Mouse (Mus musculus): ENCODE measurements around the gene Srp9. TPM values are rescaled to one million over a fixed set of nuclear protein-coding genes. Genes with fewer than 3 reads are reported as not detected.

Gene Srp9
- polyA plus RNA-seq, 1 experiment from 2014 or later, result 179 TPM

DNA sequence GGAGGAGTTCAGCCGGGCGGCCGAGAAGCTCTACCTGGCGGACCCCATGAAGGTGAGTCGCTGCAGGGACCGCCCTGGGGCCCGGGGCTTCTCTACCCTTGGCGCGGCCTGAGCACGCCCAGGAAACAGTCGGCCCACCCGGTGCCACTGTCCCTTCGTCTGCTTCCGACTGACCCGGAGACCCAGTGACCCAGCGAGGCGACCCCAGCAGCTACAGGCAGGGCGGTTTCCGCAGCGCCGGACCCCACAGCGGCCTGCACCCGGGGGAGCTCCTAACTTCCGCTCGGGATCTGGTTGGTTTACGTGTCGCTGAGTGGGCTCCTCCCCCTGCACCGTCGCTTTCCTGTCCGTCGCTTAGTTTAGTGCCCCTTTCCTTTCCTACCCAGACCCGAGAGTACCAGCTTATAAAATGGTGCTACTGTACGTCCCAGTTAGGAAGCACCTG, 409 bp downstream of the Srp9 start:
- DNase-seq (ENCODE audit: low spot score) (peak; percentile 84), ATAC-seq (ENCODE audit: low FRiP score) (peak; percentile 95)
- peak overlapping the region; percentile 64 for H3K9ac ChIP-seq (ENCODE audit: low read depth, low read length)
- peak overlapping the region; percentile 66 for H3K27ac ChIP-seq (ENCODE audit: low read depth, low read length)
- WGBS, result under 1% methylated on average over 33 of the region's 33 CpGs
- H3K4me3 ChIP-seq (ENCODE audit: low read depth, low read length), result peak overlapping the region; percentile 62
- H3K4me2 ChIP-seq (replicated peaks; ENCODE audit: low read depth, low read length), result peak overlapping the region; percentile 47
- H3K36me3 ChIP-seq (ENCODE audit: control insufficient read depth, insufficient read depth, low read length), result no peaks in the 10 kb centered on the region
- H3K27me3 ChIP-seq (ENCODE audit: control insufficient read depth, insufficient read depth, low read length), result no peaks in the 10 kb centered on the region
- H3K9me3 ChIP-seq (ENCODE audit: control insufficient read depth, low read length), result no peaks in the 10 kb centered on the region
- H3K4me1 ChIP-seq (replicated peaks; ENCODE audit: control insufficient read depth, insufficient read depth, low read length), result no peaks in the 10 kb centered on the region

DNA sequence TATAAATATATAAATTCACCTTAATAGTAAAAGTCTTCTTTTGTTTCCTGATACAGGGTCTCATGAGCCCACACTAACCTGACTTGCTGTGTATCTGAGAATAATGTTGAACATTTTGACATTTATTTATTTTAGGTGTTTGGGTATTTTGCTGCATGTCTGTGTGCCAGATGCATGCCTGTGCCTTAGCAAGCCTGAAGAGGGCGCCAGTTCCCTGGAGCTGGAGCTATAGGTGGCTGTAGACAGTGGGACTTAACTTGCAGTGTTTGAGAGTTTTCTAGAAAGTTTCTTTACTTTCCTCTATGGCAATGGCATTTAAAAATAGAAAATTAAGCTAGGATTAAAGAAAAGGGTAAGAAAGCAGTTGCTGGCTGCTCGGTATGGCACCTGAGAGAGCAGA, 6.3 kb downstream of the Srp9 start:
- H3K4me3 ChIP-seq (ENCODE audit: low read depth, low read length), result no peak overlapping the region
- no peak for ATAC-seq (ENCODE audit: low FRiP score)
- WGBS, result 57% methylated on average over 2 of the region's 2 CpGs

DNA sequence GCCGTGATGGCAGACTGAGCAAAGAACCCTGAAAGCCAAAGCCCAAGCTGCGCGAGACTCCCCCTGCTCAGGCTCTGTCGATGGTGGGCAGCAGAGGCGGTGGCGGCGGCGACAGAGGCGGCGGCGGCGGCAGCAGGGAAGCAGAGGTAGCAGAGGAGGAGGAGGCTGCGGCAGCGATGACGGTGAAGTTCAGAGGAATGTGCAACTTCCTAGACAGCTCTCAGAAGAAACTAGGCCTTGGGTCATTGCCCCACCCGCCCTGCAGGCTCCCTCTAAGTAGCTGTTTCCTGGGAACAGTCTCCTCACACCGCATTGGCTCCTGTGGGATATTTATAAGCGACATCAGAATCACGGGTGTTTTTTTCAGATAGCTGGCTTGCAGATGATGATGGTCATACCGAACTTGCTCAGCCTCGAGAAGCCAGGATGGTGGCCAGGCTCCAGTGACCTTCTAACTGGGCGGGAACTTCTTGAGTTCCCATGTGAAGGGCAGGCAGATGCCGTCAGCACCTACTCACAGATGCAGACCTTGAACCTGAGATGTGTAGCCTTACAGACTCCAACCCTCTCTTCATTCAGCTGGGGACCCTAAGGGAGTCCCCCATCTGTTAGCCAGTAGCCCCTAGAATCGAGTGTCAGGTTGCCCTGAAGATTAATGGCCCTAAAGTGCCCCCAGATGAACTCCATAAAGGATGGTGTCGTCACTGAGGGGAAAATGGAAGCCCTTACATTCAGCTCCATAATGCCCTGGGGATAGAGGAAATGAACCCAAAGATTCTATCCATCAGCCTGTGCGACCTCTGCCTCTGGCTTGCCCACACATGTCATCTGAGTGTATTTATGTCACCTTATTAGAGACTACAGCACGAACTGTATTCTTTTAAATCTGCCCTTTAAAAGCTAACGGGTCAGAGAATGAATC, 12.9 kb downstream of the Srp9 start:
- H3K9ac ChIP-seq (ENCODE audit: low read depth, low read length), result no peak overlapping the region
- no peaks in the 10 kb centered on the region for H3K27me3 ChIP-seq (ENCODE audit: control insufficient read depth, insufficient read depth, low read length)
- no peak overlapping the region for H3K4me2 ChIP-seq (replicated peaks; ENCODE audit: low read depth, low read length)
- H3K4me3 ChIP-seq (ENCODE audit: low read depth, low read length), result no peak overlapping the region
- ATAC-seq (ENCODE audit: low FRiP score) (peak; percentile 33; the same call in 1 of the 2 replicates), DNase-seq (ENCODE audit: low spot score) (no peak)
- no peak overlapping the region for H3K27ac ChIP-seq (ENCODE audit: low read depth, low read length)
- H3K36me3 ChIP-seq (ENCODE audit: control insufficient read depth, insufficient read depth, low read length), result no peaks in the 10 kb centered on the region
- H3K4me1 ChIP-seq (replicated peaks; ENCODE audit: control insufficient read depth, insufficient read depth, low read length), result no peaks in the 10 kb centered on the region
- 59% methylated on average over 28 of the region's 28 CpGs for WGBS
- no peaks in the 10 kb centered on the region for H3K9me3 ChIP-seq (ENCODE audit: control insufficient read depth, low read length)

More for the DNA sequence above, 6.3 kb downstream of the Srp9 start:
- Histone ChIP-seq H3K36me3 (ENCODE audit: control insufficient read depth, insufficient read depth, low read length) (no peaks in the 10 kb centered on the region), H3K27ac (ENCODE audit: low read depth, low read length) (no peak overlapping the region), H3K9ac (ENCODE audit: low read depth, low read length) (no peak overlapping the region), H3K4me2 (replicated peaks; ENCODE audit: low read depth, low read length) (no peak overlapping the region), H3K27me3 (ENCODE audit: control insufficient read depth, insufficient read depth, low read length) (no peaks in the 10 kb centered on the region), H3K9me3 (ENCODE audit: control insufficient read depth, low read length) (no peaks in the 10 kb centered on the region), H3K4me1 (replicated peaks; ENCODE audit: control insufficient read depth, insufficient read depth, low read length) (no peaks in the 10 kb centered on the region)
- peak; percentile 37 for DNase-seq (ENCODE audit: low spot score)

DNA sequence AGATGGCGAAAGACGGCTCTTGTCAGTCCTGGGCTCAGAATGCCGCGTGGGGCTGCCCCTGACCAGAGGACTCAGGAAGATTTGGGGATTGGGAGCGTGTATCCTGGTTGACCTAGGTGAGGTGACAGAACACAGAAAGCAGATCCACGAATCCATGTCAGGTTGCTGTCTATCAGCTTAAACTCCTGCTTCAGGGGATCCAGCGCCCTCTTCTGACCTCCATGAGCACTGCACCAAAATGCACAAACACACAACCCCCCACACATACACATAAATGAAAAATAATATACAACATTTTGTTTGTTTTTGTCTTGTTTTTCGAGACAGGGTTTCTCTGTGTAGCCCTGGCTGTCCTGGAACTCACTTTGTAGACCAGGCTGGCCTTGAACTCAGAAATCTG, 13.6 kb downstream of the Srp9 start:
- DNase-seq (ENCODE audit: low spot score), result no peak
- H3K4me2 ChIP-seq (replicated peaks; ENCODE audit: low read depth, low read length), result no peak overlapping the region
- 74% methylated on average over 8 of the region's 8 CpGs for WGBS
- ATAC-seq (ENCODE audit: low FRiP score), result 0 out of 2 replicates have a peak, but pooled peaks have one; percentile 8
- no peaks in the 10 kb centered on the region for H3K27me3 ChIP-seq (ENCODE audit: control insufficient read depth, insufficient read depth, low read length)
- H3K4me1 ChIP-seq (replicated peaks; ENCODE audit: control insufficient read depth, insufficient read depth, low read length), result no peaks in the 10 kb centered on the region
- H3K9me3 ChIP-seq (ENCODE audit: control insufficient read depth, low read length), result no peaks in the 10 kb centered on the region
- H3K4me3 ChIP-seq (ENCODE audit: low read depth, low read length), result no peak overlapping the region
- no peaks in the 10 kb centered on the region for H3K36me3 ChIP-seq (ENCODE audit: control insufficient read depth, insufficient read depth, low read length)
- H3K9ac ChIP-seq (ENCODE audit: low read depth, low read length), result no peak overlapping the region
- H3K27ac ChIP-seq (ENCODE audit: low read depth, low read length), result no peak overlapping the region

DNA sequence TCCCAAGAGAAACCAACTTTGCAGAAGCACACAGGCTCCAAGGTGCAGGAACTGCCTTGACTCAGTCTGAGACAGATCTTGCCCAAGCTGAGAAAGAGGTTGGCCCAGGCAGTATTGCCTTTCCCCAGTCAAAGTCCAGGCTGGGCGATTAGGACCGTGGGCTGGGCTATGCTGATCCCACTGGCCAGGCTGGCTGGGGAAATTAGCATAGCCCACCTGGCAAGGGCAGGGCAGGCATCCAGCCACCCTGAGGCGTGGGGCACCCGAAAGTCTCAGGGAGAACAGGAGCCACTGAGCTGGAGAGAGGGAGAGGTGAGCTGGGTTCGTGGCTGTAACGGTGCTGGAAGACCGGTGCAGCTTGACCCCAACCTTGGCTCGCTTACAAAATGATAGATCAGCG, 15.4 kb downstream of the Srp9 start:
- Histone ChIP-seq H3K27me3 (ENCODE audit: control insufficient read depth, insufficient read depth, low read length) (no peaks in the 10 kb centered on the region), H3K4me3 (ENCODE audit: low read depth, low read length) (no peak overlapping the region), H3K36me3 (ENCODE audit: control insufficient read depth, insufficient read depth, low read length) (no peaks in the 10 kb centered on the region), H3K9me3 (ENCODE audit: control insufficient read depth, low read length) (no peaks in the 10 kb centered on the region), H3K27ac (ENCODE audit: low read depth, low read length) (no peak overlapping the region), H3K4me2 (replicated peaks; ENCODE audit: low read depth, low read length) (no peak overlapping the region), H3K9ac (ENCODE audit: low read depth, low read length) (no peak overlapping the region), H3K4me1 (replicated peaks; ENCODE audit: control insufficient read depth, insufficient read depth, low read length) (no peaks in the 10 kb centered on the region)
- ATAC-seq (ENCODE audit: low FRiP score), result no peak
- WGBS, result 41% methylated on average over 9 of the region's 9 CpGs
- no peak for DNase-seq (ENCODE audit: low spot score)

DNA sequence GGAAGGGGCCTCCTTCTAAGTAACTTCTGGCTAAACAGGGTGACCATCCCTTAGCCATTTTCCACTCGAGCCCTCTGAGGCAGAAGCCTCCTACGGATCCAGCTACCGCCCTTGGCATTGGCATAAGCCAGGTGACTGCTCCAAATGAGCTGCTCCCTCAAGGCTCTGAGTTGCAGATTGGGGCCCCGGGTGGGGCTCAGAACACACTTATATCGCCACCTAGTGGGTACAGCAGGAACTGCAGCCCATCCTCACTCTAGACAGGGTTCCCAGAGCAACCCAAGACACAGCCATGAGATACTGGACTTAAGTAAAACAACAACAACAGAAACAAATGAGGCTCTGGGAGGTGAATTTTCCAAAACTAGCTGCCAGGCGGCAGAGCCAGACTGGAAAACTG, 15.8 kb downstream of the Srp9 start:
- H3K36me3 ChIP-seq (ENCODE audit: control insufficient read depth, insufficient read depth, low read length), result no peaks in the 10 kb centered on the region
- 2% methylated on average over 6 of the region's 6 CpGs for WGBS
- DNase-seq (ENCODE audit: low spot score) (peak; percentile 91), ATAC-seq (ENCODE audit: low FRiP score) (peak; percentile 64; the same call in 1 of the 2 replicates)
- no peaks in the 10 kb centered on the region for H3K9me3 ChIP-seq (ENCODE audit: control insufficient read depth, low read length)
- H3K4me2 ChIP-seq (replicated peaks; ENCODE audit: low read depth, low read length), result no peak overlapping the region
- H3K27ac ChIP-seq (ENCODE audit: low read depth, low read length), result no peak overlapping the region
- H3K9ac ChIP-seq (ENCODE audit: low read depth, low read length), result no peak overlapping the region
- no peak overlapping the region for H3K4me3 ChIP-seq (ENCODE audit: low read depth, low read length)
- no peaks in the 10 kb centered on the region for H3K27me3 ChIP-seq (ENCODE audit: control insufficient read depth, insufficient read depth, low read length)
- no peaks in the 10 kb centered on the region for H3K4me1 ChIP-seq (replicated peaks; ENCODE audit: control insufficient read depth, insufficient read depth, low read length)

DNA sequence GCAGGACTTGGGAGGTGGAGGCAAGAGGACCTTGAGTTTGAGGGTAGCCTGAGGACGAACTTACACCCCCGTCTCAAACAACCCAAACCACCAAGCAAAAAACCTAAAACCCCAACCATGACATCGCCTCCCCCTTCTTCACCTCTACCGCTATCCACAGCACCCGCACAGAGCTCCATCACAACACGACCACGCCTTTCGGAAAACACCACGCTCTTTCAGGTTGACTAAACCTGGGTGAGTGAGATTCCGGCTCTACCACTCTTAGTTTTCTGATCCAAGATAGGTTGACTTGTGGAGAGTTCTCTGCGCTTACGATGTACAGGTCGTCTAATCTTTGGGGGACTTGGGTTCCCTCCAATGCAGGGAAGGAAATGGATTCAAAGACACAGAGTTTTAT, 18.2 kb downstream of the Srp9 start:
- Histone ChIP-seq H3K4me1 (replicated peaks; ENCODE audit: control insufficient read depth, insufficient read depth, low read length) (no peaks in the 10 kb centered on the region), H3K4me3 (ENCODE audit: low read depth, low read length) (no peak overlapping the region), H3K9me3 (ENCODE audit: control insufficient read depth, low read length) (no peaks in the 10 kb centered on the region), H3K4me2 (replicated peaks; ENCODE audit: low read depth, low read length) (no peak overlapping the region), H3K9ac (ENCODE audit: low read depth, low read length) (no peak overlapping the region), H3K27me3 (ENCODE audit: control insufficient read depth, insufficient read depth, low read length) (no peaks in the 10 kb centered on the region), H3K36me3 (ENCODE audit: control insufficient read depth, insufficient read depth, low read length) (no peaks in the 10 kb centered on the region), H3K27ac (ENCODE audit: low read depth, low read length) (no peak overlapping the region)
- ATAC-seq (ENCODE audit: low FRiP score) (no peak), DNase-seq (ENCODE audit: low spot score) (no peak)
- 95% methylated on average over 13 of the region's 13 CpGs for WGBS

DNA sequence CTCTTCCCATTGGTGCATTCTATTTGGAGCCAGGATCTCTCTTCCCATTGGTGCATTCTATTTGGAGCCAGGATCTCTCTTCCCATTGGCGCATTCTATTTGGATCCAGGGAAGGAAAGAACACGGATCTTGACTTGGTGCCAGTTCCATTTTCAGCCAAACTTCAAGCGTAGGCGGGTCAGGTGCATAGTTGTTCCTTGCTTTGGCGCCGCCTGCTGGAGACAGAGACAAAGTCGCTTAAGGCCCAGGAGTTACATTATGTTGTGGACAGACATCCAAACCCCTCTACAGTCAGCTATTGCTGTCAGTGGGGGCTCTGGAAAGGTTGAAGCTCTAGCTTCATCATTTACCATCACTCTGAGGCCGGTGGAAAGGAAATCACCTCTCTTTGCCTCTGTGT, 18.8 kb downstream of the Srp9 start:
- 78% methylated on average over 8 of the region's 8 CpGs for WGBS
- H3K36me3 ChIP-seq (ENCODE audit: control insufficient read depth, insufficient read depth, low read length), result no peaks in the 10 kb centered on the region
- ATAC-seq (ENCODE audit: low FRiP score), result no peak
- no peaks in the 10 kb centered on the region for H3K9me3 ChIP-seq (ENCODE audit: control insufficient read depth, low read length)
- no peaks in the 10 kb centered on the region for H3K27me3 ChIP-seq (ENCODE audit: control insufficient read depth, insufficient read depth, low read length)
- no peak overlapping the region for H3K9ac ChIP-seq (ENCODE audit: low read depth, low read length)
- no peaks in the 10 kb centered on the region for H3K4me1 ChIP-seq (replicated peaks; ENCODE audit: control insufficient read depth, insufficient read depth, low read length)
- H3K4me3 ChIP-seq (ENCODE audit: low read depth, low read length), result no peak overlapping the region
- no peak overlapping the region for H3K4me2 ChIP-seq (replicated peaks; ENCODE audit: low read depth, low read length)
- no peak for DNase-seq (ENCODE audit: low spot score)
- no peak overlapping the region for H3K27ac ChIP-seq (ENCODE audit: low read depth, low read length)

DNA sequence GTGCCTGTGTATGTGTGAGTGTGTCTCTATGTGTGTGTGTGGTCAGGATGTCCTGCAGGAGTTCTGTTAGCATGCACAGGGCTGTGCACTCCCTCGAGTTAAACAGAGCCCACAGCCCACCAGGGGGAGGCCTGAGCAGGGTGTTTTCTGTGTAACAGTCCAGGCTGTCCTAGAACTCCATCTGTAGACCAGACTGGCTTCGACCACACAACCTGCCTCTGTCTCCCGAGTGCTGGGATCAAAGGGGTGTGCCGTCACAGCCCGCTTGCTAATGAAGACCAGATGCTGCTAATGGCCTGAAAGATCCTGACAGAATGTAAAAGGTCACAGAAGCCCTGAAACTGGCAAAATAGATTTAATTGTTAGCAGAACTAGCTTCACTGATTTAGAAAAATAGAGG, 21.0 kb downstream of the Srp9 start:
- Histone ChIP-seq H3K9me3 (ENCODE audit: control insufficient read depth, low read length) (no peaks in the 10 kb centered on the region), H3K4me1 (replicated peaks; ENCODE audit: control insufficient read depth, insufficient read depth, low read length) (no peaks in the 10 kb centered on the region), H3K4me2 (replicated peaks; ENCODE audit: low read depth, low read length) (no peak overlapping the region), H3K36me3 (ENCODE audit: control insufficient read depth, insufficient read depth, low read length) (no peaks in the 10 kb centered on the region), H3K4me3 (ENCODE audit: low read depth, low read length) (no peak overlapping the region), H3K9ac (ENCODE audit: low read depth, low read length) (no peak overlapping the region), H3K27me3 (ENCODE audit: control insufficient read depth, insufficient read depth, low read length) (no peaks in the 10 kb centered on the region), H3K27ac (ENCODE audit: low read depth, low read length) (no peak overlapping the region)
- ATAC-seq (ENCODE audit: low FRiP score), result no peak
- DNase-seq (ENCODE audit: low spot score), result peak; percentile 47
- 52% methylated on average over 5 of the region's 5 CpGs for WGBS
